Mouse (Mus musculus): Measurements from ENCODE around the gene Iqcf3. TPM values are rescaled to one million over a fixed set of nuclear protein-coding genes. Genes with fewer than 3 reads are reported as not detected.

Gene Iqcf3
- polyA plus RNA-seq, 1 experiment from 2014 or later, result not detected

- WGBS, result 9% methylated on average over 5 of the region's 5 CpGs
- Histone ChIP-seq H3K4me1 (ENCODE audit: control insufficient read depth, insufficient read depth, low read length) (peaks cover 33% of the 10 kb centered on the region), H3K36me3 (ENCODE audit: control insufficient read depth, insufficient read depth, low read length) (no peaks in the 10 kb centered on the region), H3K4me3 (replicated peaks; ENCODE audit: low read length) (0 out of 2 replicates have a peak overlapping the region, but pooled peaks have one; percentile 17), H3K9ac (ENCODE audit: low read length) (peak overlapping the region; percentile 51; the same call in 1 of the 2 replicates), H3K4me2 (ENCODE audit: low read depth, low read length) (peak overlapping the region; percentile 42; the same call in 1 of the 2 replicates), H3K27me3 (ENCODE audit: control insufficient read depth, insufficient read depth, low read length) (no peaks in the 10 kb centered on the region), H3K9me3 (replicated peaks; ENCODE audit: control insufficient read depth, low read length) (no peaks in the 10 kb centered on the region), H3K27ac (ENCODE audit: low read length) (peak overlapping the region; percentile 21; the same call in 1 of the 2 replicates)
- ATAC-seq (ENCODE audit: insufficient read depth, low FRiP score), result no peak
Observed at GRCm38 (mm10) chr9:106471892-106472291, 89.5 kb downstream of the Iqcf3 start.

- 65% methylated on average over 14 of the region's 14 CpGs for WGBS
- no peak overlapping the region; the same call in 1 of the 2 replicates for H3K27ac ChIP-seq (ENCODE audit: low read length)
- H3K27me3 ChIP-seq (ENCODE audit: control insufficient read depth, insufficient read depth, low read length), result no peaks in the 10 kb centered on the region
- no peaks in the 10 kb centered on the region for H3K9me3 ChIP-seq (replicated peaks; ENCODE audit: control insufficient read depth, low read length)
- peak overlapping the region; percentile 42; the same call in 1 of the 2 replicates for H3K4me2 ChIP-seq (ENCODE audit: low read depth, low read length)
- H3K36me3 ChIP-seq (ENCODE audit: control insufficient read depth, insufficient read depth, low read length), result no peaks in the 10 kb centered on the region
- peak overlapping the region; percentile 51; the same call in 1 of the 2 replicates for H3K9ac ChIP-seq (ENCODE audit: low read length)
- H3K4me3 ChIP-seq (replicated peaks; ENCODE audit: low read length), result 0 out of 2 replicates have a peak overlapping the region, but pooled peaks have one; percentile 17
- H3K4me1 ChIP-seq (ENCODE audit: control insufficient read depth, insufficient read depth, low read length), result peaks cover 27% of the 10 kb centered on the region
- ATAC-seq (ENCODE audit: insufficient read depth, low FRiP score), result no peak
Observed at GRCm38 (mm10) chr9:106470991-106471750, 90.3 kb downstream of the Iqcf3 start.

- ATAC-seq (ENCODE audit: insufficient read depth, low FRiP score), result no peak
- Histone ChIP-seq H3K9ac (ENCODE audit: low read length) (peak overlapping the region; percentile 21; the same call in 1 of the 2 replicates), H3K4me3 (replicated peaks; ENCODE audit: low read length) (no peak overlapping the region), H3K36me3 (ENCODE audit: control insufficient read depth, insufficient read depth, low read length) (no peaks in the 10 kb centered on the region), H3K27ac (ENCODE audit: low read length) (peak overlapping the region; percentile 48), H3K4me2 (ENCODE audit: low read depth, low read length) (no peak overlapping the region), H3K27me3 (ENCODE audit: control insufficient read depth, insufficient read depth, low read length) (no peaks in the 10 kb centered on the region; the same call in 1 of the 2 replicates), H3K4me1 (ENCODE audit: control insufficient read depth, insufficient read depth, low read length) (peaks cover 16% of the 10 kb centered on the region), H3K9me3 (replicated peaks; ENCODE audit: control insufficient read depth, low read length) (no peaks in the 10 kb centered on the region)
- WGBS, result 68% methylated on average over 9 of the region's 9 CpGs
Observed at GRCm38 (mm10) chr9:106469776-106470175, 91.7 kb downstream of the Iqcf3 start.

- ATAC-seq (ENCODE audit: insufficient read depth, low FRiP score), result no peak
- H3K9ac ChIP-seq (ENCODE audit: low read length), result peak overlapping the region; percentile 21; the same call in 1 of the 2 replicates
- no peaks in the 10 kb centered on the region; the same call in 1 of the 2 replicates for H3K27me3 ChIP-seq (ENCODE audit: control insufficient read depth, insufficient read depth, low read length)
- no peak overlapping the region for H3K4me3 ChIP-seq (replicated peaks; ENCODE audit: low read length)
- H3K9me3 ChIP-seq (replicated peaks; ENCODE audit: control insufficient read depth, low read length), result no peaks in the 10 kb centered on the region
- no peak overlapping the region for H3K4me2 ChIP-seq (ENCODE audit: low read depth, low read length)
- H3K4me1 ChIP-seq (ENCODE audit: control insufficient read depth, insufficient read depth, low read length), result peaks cover 16% of the 10 kb centered on the region
- 63% methylated on average over 6 of the region's 6 CpGs for WGBS
- H3K27ac ChIP-seq (ENCODE audit: low read length), result no peak overlapping the region
- H3K36me3 ChIP-seq (ENCODE audit: control insufficient read depth, insufficient read depth, low read length), result no peaks in the 10 kb centered on the region
Observed at GRCm38 (mm10) chr9:106469317-106469716, 92.1 kb downstream of the Iqcf3 start.

- H3K9ac ChIP-seq (ENCODE audit: low read length), result no peak overlapping the region
- H3K27ac ChIP-seq (ENCODE audit: low read length), result no peak overlapping the region
- no peak overlapping the region for H3K4me3 ChIP-seq (replicated peaks; ENCODE audit: low read length)
- no peaks in the 10 kb centered on the region for H3K36me3 ChIP-seq (ENCODE audit: control insufficient read depth, insufficient read depth, low read length)
- peaks cover 11% of the 10 kb centered on the region for H3K4me1 ChIP-seq (ENCODE audit: control insufficient read depth, insufficient read depth, low read length)
- WGBS, result 89% methylated on average over 7 of the region's 7 CpGs
- no peaks in the 10 kb centered on the region; the same call in 1 of the 2 replicates for H3K27me3 ChIP-seq (ENCODE audit: control insufficient read depth, insufficient read depth, low read length)
- ATAC-seq (ENCODE audit: insufficient read depth, low FRiP score), result no peak
- no peaks in the 10 kb centered on the region for H3K9me3 ChIP-seq (replicated peaks; ENCODE audit: control insufficient read depth, low read length)
- H3K4me2 ChIP-seq (ENCODE audit: low read depth, low read length), result no peak overlapping the region
Observed at GRCm38 (mm10) chr9:106467746-106468145, 93.7 kb downstream of the Iqcf3 start.

- Histone ChIP-seq H3K9ac (ENCODE audit: low read length) (no peak overlapping the region), H3K27me3 (ENCODE audit: control insufficient read depth, insufficient read depth, low read length) (no peaks in the 10 kb centered on the region; the same call in 1 of the 2 replicates), H3K4me2 (ENCODE audit: low read depth, low read length) (no peak overlapping the region), H3K36me3 (ENCODE audit: control insufficient read depth, insufficient read depth, low read length) (peaks cover 6% of the 10 kb centered on the region; the same call in 1 of the 2 replicates), H3K4me3 (replicated peaks; ENCODE audit: low read length) (no peak overlapping the region), H3K4me1 (ENCODE audit: control insufficient read depth, insufficient read depth, low read length) (peaks cover 8% of the 10 kb centered on the region), H3K9me3 (replicated peaks; ENCODE audit: control insufficient read depth, low read length) (no peaks in the 10 kb centered on the region), H3K27ac (ENCODE audit: low read length) (no peak overlapping the region)
- no peak for ATAC-seq (ENCODE audit: insufficient read depth, low FRiP score)
- WGBS, result 76% methylated on average over 6 of the region's 6 CpGs
Observed at GRCm38 (mm10) chr9:106466721-106467120, 94.7 kb downstream of the Iqcf3 start.

GRCm38 (mm10) chr9:106465571-106466200 lies 95.7 kb downstream of the Iqcf3 start, which contains the start of gene Gpr62:
Gene Gpr62 (minus strand): TSS chr9:106465938.
- WGBS, result 34% methylated on average over 26 of the region's 26 CpGs
- H3K27me3 ChIP-seq (ENCODE audit: control insufficient read depth, insufficient read depth, low read length), result no peaks in the 10 kb centered on the region; the same call in 1 of the 2 replicates
- no peak for ATAC-seq (ENCODE audit: insufficient read depth, low FRiP score)
- H3K27ac ChIP-seq (ENCODE audit: low read length), result no peak within 1 kb of the TSS
- H3K36me3 ChIP-seq (ENCODE audit: control insufficient read depth, insufficient read depth, low read length), result peaks cover 12% of the 10 kb centered on the region
- H3K4me2 ChIP-seq (ENCODE audit: low read depth, low read length), result peak within 1 kb of the TSS; percentile 99
- H3K9me3 ChIP-seq (replicated peaks; ENCODE audit: control insufficient read depth, low read length), result no peaks in the 10 kb centered on the region
- peaks cover 7% of the 10 kb centered on the region; the same call in 1 of the 2 replicates for H3K4me1 ChIP-seq (ENCODE audit: control insufficient read depth, insufficient read depth, low read length)
- H3K9ac ChIP-seq (ENCODE audit: low read length), result peak within 1 kb of the TSS; percentile 81
- H3K4me3 ChIP-seq (replicated peaks; ENCODE audit: low read length), result peak within 1 kb of the TSS; percentile 56

- H3K9me3 ChIP-seq (replicated peaks; ENCODE audit: control insufficient read depth, low read length), result no peaks in the 10 kb centered on the region
- H3K27me3 ChIP-seq (ENCODE audit: control insufficient read depth, insufficient read depth, low read length), result no peaks in the 10 kb centered on the region; the same call in 1 of the 2 replicates
- peak overlapping the region; percentile 56 for H3K4me3 ChIP-seq (replicated peaks; ENCODE audit: low read length)
- H3K36me3 ChIP-seq (ENCODE audit: control insufficient read depth, insufficient read depth, low read length), result peaks cover 14% of the 10 kb centered on the region
- H3K4me1 ChIP-seq (ENCODE audit: control insufficient read depth, insufficient read depth, low read length), result peaks cover 7% of the 10 kb centered on the region; the same call in 1 of the 2 replicates
- WGBS, result 3% methylated on average over 99 of the region's 99 CpGs
- H3K9ac ChIP-seq (ENCODE audit: low read length), result peak overlapping the region; percentile 81
- ATAC-seq (ENCODE audit: insufficient read depth, low FRiP score), result peak; percentile 70
- H3K27ac ChIP-seq (ENCODE audit: low read length), result no peak overlapping the region
- H3K4me2 ChIP-seq (ENCODE audit: low read depth, low read length), result peak overlapping the region; percentile 99
Observed at GRCm38 (mm10) chr9:106464751-106465541, 96.5 kb downstream of the Iqcf3 start.

Data from stomach, embryonic 16.5 days (tissue).